Mouse (Mus musculus) adrenal gland, postnatal 4 days (tissue): ENCODE measurements around the gene Olfr3. TPM values are rescaled to one million over a fixed set of nuclear protein-coding genes. Genes with fewer than 3 reads are reported as not detected.

Source experiments
- DNase-seq, 2 experiments: peaks; one replicate each; pipeline ENCODE4 v3.0.0; 2021 to 2022; ENCODE audit warnings: low spot score in 2 of 2, mixed read lengths in 2 of 2
- long read RNA-seq, 2 experiments: library from polyadenylated mRNA; stranded (forward); transcript quantifications; one replicate each; pipeline ENCODE4 v2.0.0; 2021
- total RNA-seq, 2 experiments: library from RNA; stranded (reverse); gene quantifications; 2 replicates each; pipeline ENCODE4 v1.2.3; 2021

Gene Olfr3
- not detected for total RNA-seq
- long read RNA-seq, experiment 1: 0 reads
- long read RNA-seq, experiment 2: 0 reads

DNA sequence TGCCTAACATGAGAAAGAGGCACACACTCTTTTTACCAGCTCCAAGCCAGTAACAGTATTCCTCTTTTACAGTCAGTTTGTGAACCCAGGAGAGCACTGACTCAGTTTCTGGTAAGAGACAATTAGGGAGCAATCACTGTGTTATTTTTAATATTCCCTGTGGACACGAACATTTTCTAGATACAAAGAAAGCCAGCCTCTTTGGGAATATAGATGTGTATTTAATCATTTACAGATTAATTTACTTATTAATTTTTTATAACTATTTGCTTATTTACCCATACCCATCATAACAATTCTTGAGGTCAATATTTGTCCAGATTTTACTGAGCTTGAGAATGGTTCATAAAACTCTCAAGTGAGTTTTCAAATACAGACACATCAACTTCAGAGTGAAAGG, at the start of gene Olfr3:
Gene Olfr3, minus strand, starts transcription at position 101 of the 400 bp plus-strand sequence.
- no peak for DNase-seq

DNA sequence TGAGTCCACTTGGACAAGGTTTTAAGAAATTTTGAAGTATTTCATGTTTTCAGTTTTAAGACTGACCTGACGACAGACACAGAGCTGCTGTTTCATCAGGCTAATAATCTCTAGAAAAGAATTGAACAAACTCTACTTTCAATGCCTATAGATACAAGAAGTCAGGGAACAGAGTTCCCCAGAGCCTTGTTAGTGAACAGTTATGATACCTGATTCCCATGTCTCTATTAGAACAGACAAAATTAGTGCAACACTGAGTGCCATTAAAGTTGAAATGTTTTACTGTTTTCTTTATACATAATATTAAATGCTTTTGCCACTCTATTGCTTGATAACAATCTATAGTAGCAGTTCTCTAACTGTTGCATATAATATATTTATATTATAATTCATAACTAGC, 45.7 kb upstream of the Olfr3 start, which contains the start of gene Olfr351:
Gene Olfr351, minus strand, starts transcription at position 101 of the 400 bp plus-strand sequence.
- DNase-seq: no peak

DNA sequence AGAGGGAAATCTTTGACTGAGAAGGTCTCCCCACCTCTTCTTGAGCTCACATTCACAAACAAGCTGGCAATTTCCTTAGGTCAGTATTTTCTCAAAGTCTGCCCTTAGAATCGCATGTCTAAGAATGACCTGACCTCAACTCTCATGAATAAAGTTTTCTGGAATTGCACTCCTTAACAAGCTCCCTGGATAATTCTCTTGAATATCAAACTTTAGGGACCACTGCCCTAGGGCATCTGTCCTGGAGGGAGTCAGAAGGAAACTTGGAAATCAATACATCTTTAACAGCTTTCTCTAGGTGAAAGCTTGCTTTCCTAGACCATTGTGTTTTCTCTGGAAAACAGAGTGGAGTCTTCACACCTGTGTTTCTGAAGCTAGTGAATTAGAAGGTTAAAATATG, 29.2 kb upstream of the Olfr3 start, which contains the start of gene Olfr350:
Gene Olfr350, plus strand, starts transcription at position 301 of the 400 bp plus-strand sequence.
- no peak for DNase-seq

DNA sequence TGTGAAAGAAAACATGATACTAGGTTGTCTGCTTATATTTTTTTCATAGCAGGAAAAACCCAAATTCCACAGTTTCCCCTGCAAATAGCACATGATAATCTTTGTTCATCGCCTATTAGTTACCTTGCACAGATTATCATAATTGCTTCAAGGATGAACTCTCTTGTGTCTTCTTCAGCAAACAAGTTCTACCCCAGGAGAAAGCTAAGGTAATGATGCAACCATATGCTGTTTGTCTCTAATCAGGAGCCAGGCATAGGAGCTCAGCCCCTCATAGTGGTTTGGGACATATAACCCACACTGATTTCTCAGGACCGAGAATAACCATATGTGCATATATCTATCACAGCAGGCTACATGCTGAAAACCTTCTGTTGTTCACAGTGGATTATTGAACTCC, 26.6 kb downstream of the Olfr3 start, which contains the start of gene Olfr50:
Gene Olfr50, plus strand, starts transcription at position 301 of the 400 bp plus-strand sequence.
- no peak for DNase-seq

DNA sequence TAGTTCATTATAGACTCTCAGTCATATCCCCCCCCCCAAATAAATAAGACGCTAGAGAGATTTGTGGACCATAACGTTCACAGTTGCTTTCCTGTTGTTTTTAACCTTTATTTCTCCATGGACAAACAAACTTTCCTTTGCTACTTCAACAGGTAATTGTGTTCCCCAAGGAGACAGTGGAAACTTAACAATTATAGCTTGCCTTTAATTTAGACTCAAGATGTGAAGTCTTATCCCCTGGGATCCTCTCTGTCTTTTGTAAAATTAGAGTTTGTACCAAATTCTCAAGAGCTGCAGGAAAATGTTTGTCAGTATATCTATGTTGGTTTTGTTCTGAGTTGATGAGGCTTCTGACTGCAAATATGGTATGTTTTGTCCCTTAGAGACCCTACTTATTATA, 32.9 kb downstream of the Olfr3 start, which contains the start of gene Olfr348:
Gene Olfr348, plus strand, starts transcription at position 301 of the 400 bp plus-strand sequence.
- no peak for DNase-seq

Other genes with a start within 250 kb of the Olfr3 start
- gene Olfr345, start 177.0 kb downstream of the Olfr3 start, total RNA-seq: not detected
- gene Olfr346, start 131.2 kb downstream of the Olfr3 start, total RNA-seq: not detected
- gene Olfr347, start 85.1 kb downstream of the Olfr3 start, total RNA-seq: not detected
- gene Olfr348, start 32.8 kb downstream of the Olfr3 start, total RNA-seq: not detected
- gene Olfr50, start 26.5 kb downstream of the Olfr3 start, total RNA-seq: not detected
- not detected for gene Olfr350, start 29.3 kb upstream of the Olfr3 start, total RNA-seq
- not detected for gene Olfr351, start 45.6 kb upstream of the Olfr3 start, total RNA-seq
- not detected for gene Olfr352, start 51.4 kb upstream of the Olfr3 start, total RNA-seq
- not detected for gene Olfr353, start 75.9 kb upstream of the Olfr3 start, total RNA-seq
- gene Olfr354, start 88.6 kb upstream of the Olfr3 start, total RNA-seq: not detected
- not detected for gene Olfr355, start 111.9 kb upstream of the Olfr3 start, total RNA-seq
- not detected for gene Olfr356, start 120.1 kb upstream of the Olfr3 start, total RNA-seq
- gene Olfr357, start 176.8 kb upstream of the Olfr3 start, total RNA-seq: not detected
- not detected for gene Olfr358, start 192.3 kb upstream of the Olfr3 start, total RNA-seq
- gene Olfr360, start 248.7 kb upstream of the Olfr3 start, total RNA-seq: not detected